Mouse (Mus musculus) ES-Bruce4 (cell line): ENCODE measurements around the gene Fgfr2. TPM values are rescaled to one million over a fixed set of nuclear protein-coding genes. Genes with fewer than 3 reads are reported as not detected.

Experiments
- H3K27ac ChIP-seq: 2 replicates; pipeline ENCODE4 v1.5.1; 2012; ENCODE audit warnings: low read length, inconsistent platforms; ENCODE audit not compliant: insufficient read depth
- H3K27me3 ChIP-seq: 2 replicates; pipeline ENCODE4 v1.6.1; 2012; ENCODE audit warnings: mild to moderate bottlenecking, low read length, inconsistent platforms; ENCODE audit not compliant: control insufficient read depth, poor library complexity, insufficient read depth, severe bottlenecking
- H3K36me3 ChIP-seq: 2 replicates; pipeline ENCODE4 v1.6.1; 2012; ENCODE audit warnings: inconsistent platforms, mild to moderate bottlenecking, low read length, moderate library complexity; ENCODE audit not compliant: control insufficient read depth, poor library complexity, insufficient read depth, severe bottlenecking
- H3K4me1 ChIP-seq: one replicate; pipeline ENCODE4 v1.8.1; 2011; ENCODE audit warnings: low read length; ENCODE audit not compliant: control insufficient read depth, insufficient read depth
- H3K4me3 ChIP-seq: 2 replicates; pipeline ENCODE4 v1.5.1; 2011; ENCODE audit warnings: low read depth, mild to moderate bottlenecking, low read length
- H3K9ac ChIP-seq: 2 replicates; pipeline ENCODE4 v1.6.1; 2012; ENCODE audit warnings: low read depth, mild to moderate bottlenecking, inconsistent platforms; ENCODE audit not compliant: poor library complexity, severe bottlenecking
- H3K9me3 ChIP-seq: replicated peaks from 2 replicates; pipeline ENCODE4 v1.6.1; 2012; ENCODE audit warnings: mild to moderate bottlenecking, low read length, inconsistent platforms; ENCODE audit not compliant: control insufficient read depth, poor library complexity, insufficient read depth, severe bottlenecking
- CTCF ChIP-seq: IDR thresholded peaks from one replicate; pipeline ENCODE4 v1.8.1; 2011; ENCODE audit warnings: low read depth, low read length
- EP300 ChIP-seq: IDR thresholded peaks from 2 replicates; pipeline ENCODE4 v1.6.1; 2011; ENCODE audit warnings: low read depth, low read length; ENCODE audit not compliant: insufficient read depth
- POLR2A ChIP-seq: IDR thresholded peaks from one replicate; pipeline ENCODE4 v1.8.1; 2011; ENCODE audit warnings: low read length; ENCODE audit not compliant: insufficient read depth
- polyA plus RNA-seq: library from polyadenylated mRNA; stranded (reverse); fragments of >200 nt; gene quantifications from 2 replicates; pipeline ENCODE4 v1.2.4, GENCODE M21; 2011; ENCODE audit warnings: low read depth; ENCODE audit not compliant: missing spikeins, insufficient read depth, insufficient read length

The Fgfr2 gene
- polyA plus RNA-seq, 1 experiment, result 34.8 TPM

DNA sequence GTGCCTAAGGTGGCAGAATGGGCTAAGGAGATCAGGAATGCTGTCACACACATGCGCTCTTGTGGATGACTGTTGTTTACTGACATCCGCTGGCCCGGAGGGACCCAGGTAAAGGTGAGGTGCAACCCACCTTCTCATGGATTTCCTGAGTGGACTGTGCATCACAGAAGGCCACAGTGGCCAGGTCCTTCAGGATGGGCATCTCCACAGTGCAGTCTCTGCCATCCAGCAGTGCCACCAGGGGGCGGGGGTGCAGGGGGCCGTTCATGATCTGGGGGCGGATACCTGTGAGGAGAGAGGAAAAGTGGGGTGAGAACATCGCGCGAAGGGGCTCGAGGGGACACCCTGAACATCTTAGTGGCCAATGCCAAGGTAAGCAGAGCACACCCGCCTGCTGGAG, 124.1 kb downstream of the Fgfr2 start:
- Histone ChIP-seq H3K9me3 (no peaks in the 10 kb centered on the region), H3K4me1 (no peaks in the 10 kb centered on the region), H3K4me3 (no peak overlapping the region), H3K27ac (no peak overlapping the region), H3K36me3 (peaks cover 82% of the 10 kb centered on the region), H3K27me3 (no peaks in the 10 kb centered on the region), H3K9ac (no peak overlapping the region)
- TF ChIP-seq CTCF (no peak), EP300 (no peak), POLR2A (no peak)

DNA sequence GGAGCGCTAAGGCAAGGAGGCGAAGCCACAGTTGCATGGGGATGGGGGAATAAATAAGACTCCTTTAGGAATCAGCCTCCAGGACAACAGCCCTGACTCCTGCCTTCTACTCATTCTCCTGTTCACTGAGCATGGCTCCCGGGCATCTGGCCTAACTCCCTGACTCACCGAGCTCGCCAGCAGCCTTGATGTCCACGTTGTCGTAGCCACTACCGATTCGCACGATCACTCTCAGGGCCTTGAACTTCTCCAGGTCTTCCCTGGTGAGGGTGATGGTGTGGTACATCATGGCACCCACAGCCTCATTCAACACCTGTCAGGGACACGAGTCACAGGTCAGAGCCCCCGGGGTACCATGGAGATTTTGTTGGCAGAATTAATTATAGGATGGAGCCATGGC, 124.5 kb downstream of the Fgfr2 start:
- Histone ChIP-seq H3K27ac (no peak overlapping the region), H3K4me1 (no peaks in the 10 kb centered on the region), H3K27me3 (no peaks in the 10 kb centered on the region), H3K9me3 (no peaks in the 10 kb centered on the region), H3K36me3 (peaks cover 87% of the 10 kb centered on the region), H3K9ac (no peak overlapping the region), H3K4me3 (no peak overlapping the region)
- no peak for TF ChIP-seq EP300
- no peak for TF ChIP-seq CTCF

DNA sequence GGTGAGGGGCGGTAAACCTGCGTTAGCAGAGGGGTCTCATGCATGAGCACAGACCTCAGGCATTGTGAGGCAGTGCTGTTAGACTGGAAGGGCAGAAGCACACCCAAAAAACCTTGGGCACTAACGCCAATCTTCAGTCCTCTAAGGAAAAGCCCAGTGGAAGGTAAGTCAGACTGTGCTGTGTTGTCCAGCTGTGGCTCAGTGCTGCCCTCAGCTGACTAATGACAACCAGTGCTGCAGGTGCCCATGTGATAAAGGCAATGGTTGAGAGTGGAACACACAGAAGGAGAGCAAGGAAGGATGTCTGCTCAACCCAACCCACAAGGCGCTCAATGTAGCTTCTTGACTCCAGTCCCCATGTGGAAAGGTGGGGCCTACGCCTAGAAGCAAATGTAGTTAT, 126.8 kb downstream of the Fgfr2 start:
- TF ChIP-seq CTCF (peak; percentile 75), EP300 (no peak), POLR2A (no peak)
- Histone ChIP-seq H3K4me1 (no peaks in the 10 kb centered on the region), H3K27me3 (no peaks in the 10 kb centered on the region), H3K36me3 (peaks cover 92% of the 10 kb centered on the region), H3K27ac (no peak overlapping the region), H3K9me3 (no peaks in the 10 kb centered on the region), H3K4me3 (no peak overlapping the region), H3K9ac (no peak overlapping the region)

DNA sequence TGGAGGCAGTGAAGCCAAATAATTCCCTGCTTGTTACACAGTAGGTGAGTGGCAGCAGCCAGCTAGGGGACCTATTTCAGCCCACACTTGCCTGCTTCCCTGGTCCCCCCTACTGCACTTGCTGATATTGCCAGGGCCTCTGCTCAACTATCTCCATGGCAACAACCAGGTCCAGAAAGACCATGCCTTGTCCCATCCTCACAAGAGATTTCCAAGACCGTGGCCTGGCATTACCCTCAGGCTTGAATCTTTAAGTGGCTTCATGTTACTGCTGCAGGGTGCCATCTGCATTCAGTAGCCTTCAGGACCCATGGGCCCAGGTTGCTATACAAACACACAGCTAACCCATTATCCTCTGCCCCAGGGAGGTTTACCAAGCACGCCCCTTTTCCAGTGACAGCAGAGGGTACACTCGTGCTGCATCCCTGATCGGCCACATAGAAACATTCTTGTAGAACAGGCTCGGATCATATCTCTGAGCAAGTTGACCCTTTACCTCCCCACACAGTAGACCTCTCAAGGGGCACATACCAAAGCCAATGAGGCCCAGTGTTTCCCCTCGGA, 128.4 kb downstream of the Fgfr2 start:
- Histone ChIP-seq H3K4me3 (no peak overlapping the region), H3K27ac (no peak overlapping the region), H3K4me1 (no peaks in the 10 kb centered on the region), H3K36me3 (peaks cover 96% of the 10 kb centered on the region), H3K9me3 (no peaks in the 10 kb centered on the region), H3K27me3 (no peaks in the 10 kb centered on the region), H3K9ac (no peak overlapping the region)
- no peak for TF ChIP-seq POLR2A
- no peak for TF ChIP-seq EP300
- no peak for TF ChIP-seq CTCF

DNA sequence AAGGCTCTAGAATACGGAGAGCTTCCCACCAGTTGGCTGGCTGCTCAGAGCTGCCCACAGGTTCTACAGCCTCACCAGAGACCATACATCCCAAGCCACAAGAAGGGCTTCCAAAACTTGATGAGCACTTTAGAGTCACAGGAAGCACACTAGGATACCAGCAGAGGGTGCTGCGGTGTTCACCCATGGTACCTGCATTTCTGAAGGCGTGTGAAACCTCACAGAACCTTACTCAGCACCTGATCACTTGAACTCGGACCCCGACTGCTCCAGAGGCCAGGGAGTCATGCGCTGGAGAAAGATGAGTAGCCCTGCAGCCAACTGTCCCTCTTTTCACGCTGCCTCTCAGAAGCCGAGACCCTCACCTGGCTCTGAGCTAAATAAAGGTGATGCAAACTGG, 129.0 kb downstream of the Fgfr2 start:
- TF ChIP-seq CTCF (peak; percentile 28), EP300 (no peak)
- Histone ChIP-seq H3K4me3 (no peak overlapping the region), H3K36me3 (peaks cover 96% of the 10 kb centered on the region), H3K27me3 (no peaks in the 10 kb centered on the region), H3K27ac (no peak overlapping the region), H3K4me1 (no peaks in the 10 kb centered on the region), H3K9ac (no peak overlapping the region), H3K9me3 (no peaks in the 10 kb centered on the region)

DNA sequence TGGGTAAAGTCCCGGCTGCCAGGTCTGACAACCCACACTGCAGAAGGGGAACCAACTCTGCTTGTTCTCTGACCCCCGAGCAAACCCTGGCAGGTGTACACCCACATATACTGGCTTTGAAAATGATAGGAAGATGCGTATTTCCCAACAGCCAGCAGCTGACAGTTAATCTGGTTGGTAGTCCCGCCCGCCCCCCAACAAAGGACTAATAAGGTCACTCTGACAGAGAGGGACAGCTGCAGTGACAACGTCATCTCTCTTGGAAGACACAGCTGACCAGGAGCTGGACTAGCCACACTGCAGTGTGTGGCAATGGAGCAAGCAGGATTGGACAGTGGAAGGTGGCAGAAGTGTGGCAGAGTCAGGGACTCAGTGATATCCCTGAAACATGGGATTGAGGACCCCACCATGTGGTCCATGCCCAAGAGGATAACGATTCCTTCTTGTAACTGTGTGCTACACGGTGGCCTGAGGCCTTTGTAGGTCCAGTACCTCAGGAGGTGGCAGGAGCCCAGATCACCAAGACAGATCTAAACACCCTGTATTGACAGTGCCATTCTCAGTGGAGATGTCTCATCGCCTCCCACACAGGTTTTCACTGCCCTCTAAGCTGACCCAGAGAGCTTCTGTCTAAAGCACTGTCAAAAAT, 130.1 kb downstream of the Fgfr2 start:
- Histone ChIP-seq H3K27ac (no peak overlapping the region), H3K4me1 (no peaks in the 10 kb centered on the region), H3K27me3 (no peaks in the 10 kb centered on the region), H3K36me3 (peaks cover 96% of the 10 kb centered on the region), H3K4me3 (no peak overlapping the region), H3K9me3 (no peaks in the 10 kb centered on the region), H3K9ac (no peak overlapping the region)
- TF ChIP-seq CTCF (no peak), POLR2A (no peak), EP300 (no peak)
